Mouse (Mus musculus) G1E-ER4 (cell line): ENCODE data around the gene Spag9. TPM values are rescaled to one million over a fixed set of nuclear protein-coding genes. Genes with fewer than 3 reads are reported as not detected.

Experiments
- GATA1 ChIP-seq: IDR thresholded peaks from one replicate; pipeline ENCODE4 v1.8.0; 2012; ENCODE audit warnings: low read length, inconsistent platforms
- polyA plus RNA-seq: library from polyadenylated mRNA; stranded (reverse); fragments of >175 nt; gene quantifications from 2 replicates; pipeline ENCODE4 v1.2.3, GENCODE M21; 2012

Spag9 gene
- polyA plus RNA-seq, 1 experiment, result 11.2 TPM

GRCm38 (mm10) chr11:94148931-94149491 lies 153.1 kb downstream of the Spag9 start:
- TF ChIP-seq GATA1, result no peak

GRCm38 (mm10) chr11:94149509-94150259 lies 153.8 kb downstream of the Spag9 start:
- TF ChIP-seq GATA1, result no peak

GRCm38 (mm10) chr11:94150519-94151470 lies 154.9 kb downstream of the Spag9 start:
- no peak for TF ChIP-seq GATA1

- TF ChIP-seq GATA1, result no peak
These were observed 158.3 kb downstream of the Spag9 start for GRCm38 (mm10) chr11:94154201-94154600.

GRCm38 (mm10) chr11:94158521-94158920 lies 162.6 kb downstream of the Spag9 start:
- no peak for TF ChIP-seq GATA1

GRCm38 (mm10) chr11:94159066-94159880 lies 163.4 kb downstream of the Spag9 start:
- TF ChIP-seq GATA1, result no peak

GRCm38 (mm10) chr11:94159911-94160415 lies 164.1 kb downstream of the Spag9 start:
- TF ChIP-seq GATA1, result no peak

- TF ChIP-seq GATA1, result no peak
These were observed 164.8 kb downstream of the Spag9 start for GRCm38 (mm10) chr11:94160443-94161266.

GRCm38 (mm10) chr11:94161267-94161646 lies 165.4 kb downstream of the Spag9 start:
- TF ChIP-seq GATA1, result no peak

- TF ChIP-seq GATA1, result no peak
These were observed 166.1 kb downstream of the Spag9 start for GRCm38 (mm10) chr11:94161867-94162581.

- no peak for TF ChIP-seq GATA1
These were observed 167.3 kb downstream of the Spag9 start for GRCm38 (mm10) chr11:94163005-94163767.

- TF ChIP-seq GATA1, result no peak
These were observed 169.9 kb downstream of the Spag9 start for GRCm38 (mm10) chr11:94165745-94166144.

GRCm38 (mm10) chr11:94168238-94168637 lies 172.3 kb downstream of the Spag9 start:
- no peak for TF ChIP-seq GATA1
